Mouse (Mus musculus): ENCODE results near the gene Dnajb14.
"Not testable (repeated sequence)": the region's sequence is repeated elsewhere in the genome, so short reads cannot be mapped to it uniquely, and the experiment has no call there.

The Dnajb14 gene

GRCm38 (mm10) chr3:137954256-137954916 lies 86.9 kb downstream of the Dnajb14 start:
- no peak for DNase-seq

- peak in 1 of 2 experiments; percentile 26 for DNase-seq
Observed at GRCm38 (mm10) chr3:137955560-137956081, 88.1 kb downstream of the Dnajb14 start.

GRCm38 (mm10) chr3:137957864-137958263 lies 90.4 kb downstream of the Dnajb14 start:
- DNase-seq: no peak

DNA sequence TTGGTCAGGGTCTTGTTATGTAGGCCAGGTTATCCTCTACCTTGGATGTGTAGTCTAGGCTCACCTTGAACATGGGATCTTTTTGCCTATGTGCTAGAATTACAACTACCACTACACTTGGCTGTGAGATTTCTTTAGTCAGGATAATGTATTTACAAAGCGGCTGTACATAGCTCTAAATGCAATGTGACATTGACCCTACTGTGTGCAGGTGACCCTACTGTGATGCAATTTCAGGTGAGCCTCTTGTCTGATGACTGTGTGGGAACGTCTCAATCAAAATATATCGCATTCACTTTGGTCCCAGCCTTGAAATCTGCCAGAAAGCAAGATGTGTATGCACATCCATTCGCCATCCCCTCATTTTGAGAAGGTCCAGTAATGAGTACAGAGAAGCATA lies 90.9 kb downstream of the Dnajb14 start:
- no peak for DNase-seq

GRCm38 (mm10) chr3:137959456-137959855 lies 92.0 kb downstream of the Dnajb14 start:
- DNase-seq: no peak

DNA sequence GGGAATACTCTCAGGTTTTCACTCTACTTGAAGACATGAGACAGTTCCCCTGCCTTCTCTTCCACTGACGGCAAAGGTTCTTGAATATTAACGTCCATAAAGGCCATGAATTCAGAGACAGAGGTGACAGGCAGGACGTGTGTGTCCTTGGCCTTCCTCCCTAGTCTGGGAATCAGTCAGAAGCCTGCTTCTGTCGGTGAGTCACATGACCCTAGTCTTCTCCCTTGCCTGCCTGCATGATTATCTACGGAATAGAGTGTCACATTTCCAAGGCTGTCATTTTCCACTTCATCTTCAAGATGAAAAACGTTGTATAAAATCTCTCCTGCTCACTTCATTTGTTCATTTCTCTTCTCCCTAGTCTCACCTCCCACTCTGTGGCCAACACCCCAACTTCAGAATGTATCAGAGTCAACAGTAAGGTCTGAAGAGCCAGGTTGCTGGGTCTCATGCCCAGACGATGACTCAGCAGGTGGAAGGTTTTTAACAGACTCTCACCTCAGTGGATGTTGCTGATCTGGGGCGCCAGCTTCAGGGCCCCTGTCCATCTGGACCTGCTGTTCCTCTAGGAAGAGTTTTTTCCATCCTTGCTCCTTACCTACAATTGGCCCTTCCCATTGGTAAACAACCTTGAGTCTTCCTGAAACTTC lies 94.4 kb downstream of the Dnajb14 start:
- DNase-seq: no peak

DNA sequence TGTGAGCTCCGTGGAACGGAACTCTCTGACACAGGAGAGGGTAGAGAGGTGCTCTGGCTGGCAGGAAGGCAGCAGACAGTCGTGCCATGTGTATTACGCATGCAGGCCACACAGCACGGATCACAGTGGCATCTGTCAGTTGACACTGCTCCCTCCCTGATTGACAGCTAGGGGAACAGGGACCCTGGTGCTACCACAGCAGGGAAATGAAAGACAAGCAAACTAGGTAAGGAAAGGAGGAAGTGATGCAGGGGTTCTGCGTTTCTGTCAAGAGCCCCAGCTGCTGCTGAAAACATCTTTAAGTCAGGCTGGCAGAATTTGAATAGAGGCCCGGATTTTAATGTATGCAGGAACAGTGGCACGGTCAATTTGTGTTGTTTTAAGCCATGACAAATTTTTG lies 96.0 kb downstream of the Dnajb14 start:
- no peak for DNase-seq

DNA sequence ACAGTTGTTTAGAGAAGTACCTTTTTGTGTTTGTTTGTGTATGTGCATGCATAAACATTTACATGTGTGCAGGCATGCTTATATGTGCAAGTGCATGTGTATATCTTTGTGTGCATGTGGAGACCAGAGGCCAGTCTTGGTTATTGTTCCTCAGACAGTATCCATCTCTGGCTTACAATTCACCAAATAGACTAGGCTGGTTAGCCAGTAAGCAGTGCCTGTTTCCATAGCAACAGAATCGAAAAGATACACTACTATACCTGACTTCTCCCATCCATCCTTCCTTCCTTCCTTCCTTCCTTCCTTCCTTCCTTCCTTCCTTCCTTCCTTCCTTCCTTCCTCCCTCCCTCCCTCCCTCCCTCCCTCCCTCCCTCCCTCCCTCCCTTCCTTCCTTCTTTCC lies 96.5 kb downstream of the Dnajb14 start:
- not testable (repeated sequence) for DNase-seq
